Mouse (Mus musculus) 3134 (cell line): ENCODE data around the gene Abca6.

ENCODE experiments used
- DNase-seq: peaks from one replicate; pipeline ENCODE4 v3.0.0-alpha.2; 2011; ENCODE audit warnings: low spot score; ENCODE audit not compliant: insufficient read length; ENCODE audit errors: extremely low read depth

Gene Abca6

GRCm38 (mm10) chr11:110251534-110251933 lies at the start of gene Abca6:
Abca6 (minus strand) TSS chr11:110251776.
- DNase-seq: no peak

DNA sequence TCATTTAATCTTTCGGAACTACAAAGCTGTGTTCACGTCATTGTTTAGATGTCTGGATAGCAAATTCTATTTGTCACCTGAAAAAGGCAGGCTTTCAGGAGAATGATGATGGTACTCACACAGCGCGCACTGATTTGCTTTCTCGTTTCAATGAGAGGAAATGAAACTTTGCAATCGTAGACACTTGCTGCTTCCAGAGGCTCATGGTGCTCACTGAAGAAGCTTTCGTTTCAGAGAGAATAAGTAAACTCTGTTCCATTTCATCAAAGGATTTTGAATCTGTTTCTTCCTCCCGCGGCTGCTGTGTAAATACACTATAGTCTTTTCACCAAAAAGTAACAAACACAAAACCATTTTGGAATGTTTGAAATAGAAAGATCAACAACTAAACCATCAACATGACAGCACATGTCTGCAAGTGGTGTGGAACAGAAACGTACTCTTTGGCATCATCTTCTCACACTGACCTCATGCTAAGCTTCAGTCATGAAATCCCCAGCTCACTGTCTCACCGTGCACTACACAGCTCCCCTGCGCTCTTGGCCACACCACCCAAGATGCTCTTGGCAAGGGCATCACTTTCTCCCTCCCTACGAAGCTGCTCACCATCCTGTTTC lies 46.4 kb upstream of the Abca6 start:
- no peak for DNase-seq

GRCm38 (mm10) chr11:110290586-110290985 lies 39.0 kb upstream of the Abca6 start:
- DNase-seq: no peak

GRCm38 (mm10) chr11:110288423-110288822 lies 36.8 kb upstream of the Abca6 start:
- no peak for DNase-seq

- no peak for DNase-seq
Observed at GRCm38 (mm10) chr11:110287694-110288093, 36.1 kb upstream of the Abca6 start.

GRCm38 (mm10) chr11:110286331-110286730 lies 34.8 kb upstream of the Abca6 start:
- no peak for DNase-seq

GRCm38 (mm10) chr11:110284849-110285248 lies 33.3 kb upstream of the Abca6 start:
- no peak for DNase-seq

GRCm38 (mm10) chr11:110284185-110284787 lies 32.7 kb upstream of the Abca6 start:
- DNase-seq: no peak

- no peak for DNase-seq
Observed at GRCm38 (mm10) chr11:110274794-110275193, 23.2 kb upstream of the Abca6 start.

- DNase-seq: no peak
Observed at GRCm38 (mm10) chr11:110271745-110272144, 20.2 kb upstream of the Abca6 start.

- DNase-seq: peak; percentile 54
Observed at GRCm38 (mm10) chr11:110268244-110268844, 16.8 kb upstream of the Abca6 start.

GRCm38 (mm10) chr11:110267232-110267631 lies 15.7 kb upstream of the Abca6 start:
- DNase-seq: no peak

DNA sequence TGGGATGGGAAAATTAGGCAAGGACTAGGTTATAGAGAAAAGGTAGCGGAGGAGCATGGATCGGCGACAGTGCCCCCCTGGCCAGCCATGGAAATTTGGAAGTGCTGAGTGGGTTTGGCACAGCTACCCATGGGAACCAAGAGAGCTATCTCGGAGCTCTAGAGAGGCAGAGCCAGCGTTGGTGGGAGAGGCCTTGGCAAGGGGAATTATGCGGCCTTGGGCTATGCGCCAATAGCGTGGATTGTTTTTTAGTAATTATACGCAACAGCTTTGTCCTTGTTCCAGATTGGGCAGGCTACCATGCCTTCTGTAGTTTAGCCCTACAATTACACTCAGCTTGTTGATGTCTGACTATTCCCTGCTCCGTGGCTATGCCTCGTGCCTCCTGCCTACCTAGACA lies 15.2 kb upstream of the Abca6 start:
- DNase-seq: no peak

DNA sequence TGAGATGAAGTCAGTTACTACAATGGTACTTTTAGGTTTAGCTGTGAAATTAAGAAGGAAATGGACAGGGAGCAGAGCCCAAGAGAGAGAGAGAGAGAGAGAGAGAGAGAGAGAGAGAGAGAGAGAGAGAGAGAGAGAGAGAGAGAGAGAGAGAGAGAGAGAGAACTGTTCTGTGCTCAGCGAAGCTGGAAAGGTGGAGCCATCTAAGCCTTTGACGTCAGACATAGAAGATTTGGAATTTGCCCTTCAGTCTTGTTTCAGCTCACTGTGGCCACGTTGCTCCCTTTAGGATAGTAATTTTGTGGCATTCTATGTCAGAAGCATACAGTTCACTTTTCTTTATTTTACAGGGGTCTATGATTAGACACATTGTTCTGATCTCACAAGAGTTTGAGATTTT lies 10.3 kb upstream of the Abca6 start:
- no peak for DNase-seq

- no peak for DNase-seq
Observed at GRCm38 (mm10) chr11:110257911-110258310, 6.3 kb upstream of the Abca6 start.

DNA sequence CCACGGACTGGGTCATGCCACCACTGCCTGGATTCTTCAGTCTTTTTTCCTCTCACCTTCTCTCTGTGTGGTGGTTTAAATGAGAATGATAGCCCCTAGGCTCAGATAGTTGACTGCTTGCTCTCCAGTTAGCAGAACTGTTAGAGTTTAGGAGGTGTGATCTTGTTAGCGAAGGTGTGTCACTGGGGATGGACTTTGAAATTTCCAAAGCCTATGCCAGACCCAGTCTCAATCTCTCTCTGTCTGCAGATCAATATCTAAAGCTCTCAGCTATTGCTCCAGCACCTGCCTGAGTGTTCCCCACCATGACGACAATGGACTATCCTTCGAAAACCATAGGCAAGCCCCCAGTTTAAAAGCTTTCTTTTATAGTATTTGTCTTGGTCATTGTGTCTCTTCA lies 5.5 kb upstream of the Abca6 start:
- no peak for DNase-seq

GRCm38 (mm10) chr11:110252256-110252655 lies 680 bp upstream of the Abca6 start:
- DNase-seq: no peak

DNA sequence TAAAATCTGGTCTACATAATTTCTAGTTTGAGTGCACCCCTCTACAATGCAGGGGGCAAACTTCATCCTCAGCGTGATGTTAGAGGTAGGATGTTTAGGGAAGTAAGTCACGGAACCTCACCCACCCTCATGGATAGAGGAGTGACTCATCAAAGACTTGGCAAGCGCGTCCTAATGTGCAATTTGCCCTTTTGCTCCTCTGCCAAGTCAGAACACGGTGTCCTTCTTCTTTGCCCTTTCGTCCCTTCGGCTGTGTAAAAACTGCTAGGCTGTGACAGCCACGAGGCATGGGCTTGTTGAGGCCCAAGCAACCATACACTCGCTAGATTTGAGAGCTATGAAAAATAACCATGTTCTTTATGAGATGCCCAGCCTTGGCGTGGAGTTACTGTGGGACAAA lies 6.8 kb downstream of the Abca6 start:
- DNase-seq: peak; percentile 13

DNA sequence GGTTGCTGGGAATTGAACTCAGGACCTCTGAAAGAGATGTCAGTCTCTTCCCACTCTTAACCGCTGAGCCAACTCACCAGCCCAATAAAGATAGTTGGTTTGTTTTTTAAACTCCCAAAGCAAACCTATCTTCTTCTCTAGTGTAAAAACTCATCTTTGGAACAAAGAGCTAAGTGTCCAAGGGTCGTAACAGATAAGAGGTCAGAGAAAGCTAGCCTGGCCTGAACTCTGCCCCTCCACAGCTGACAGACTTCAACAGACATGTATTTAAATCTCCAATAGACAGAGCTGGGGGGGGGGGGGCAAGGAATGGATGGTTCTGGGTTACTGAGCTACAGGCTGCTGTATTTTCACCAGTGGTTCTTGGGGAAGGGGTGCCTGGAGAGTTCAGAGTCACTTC lies 14.1 kb downstream of the Abca6 start:
- no peak for DNase-seq

GRCm38 (mm10) chr11:110232975-110233374 lies 18.6 kb downstream of the Abca6 start:
- no peak for DNase-seq

DNA sequence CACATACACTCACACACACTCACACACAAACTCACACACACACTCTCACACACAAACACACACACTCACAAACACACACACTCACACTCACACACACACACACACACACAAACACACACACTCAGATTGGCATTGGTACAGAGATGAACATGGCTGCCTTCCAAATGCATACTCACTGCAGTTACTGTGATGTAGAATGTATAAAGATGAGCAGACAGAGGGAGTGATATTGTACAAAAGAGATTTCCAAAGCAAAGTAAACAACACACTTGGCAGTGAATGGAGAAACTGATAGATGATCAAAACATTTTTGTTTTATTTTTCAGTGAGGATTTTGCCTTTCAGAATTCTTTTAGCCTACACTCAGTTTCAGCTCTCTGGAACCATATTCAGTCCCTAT lies 34.5 kb downstream of the Abca6 start:
- DNase-seq: no peak

GRCm38 (mm10) chr11:110203930-110204329 lies 47.6 kb downstream of the Abca6 start:
- no peak for DNase-seq
